Mouse (Mus musculus) cerebellum, adult 2 months (tissue): ENCODE measurements at regions not wholly inside any gene's neighbourhood (a gene's known extent, or its start where the extent isn't known, plus 50 kb on each side); places are given as distances from the start of the nearest gene placed in this dataset.

Experiments
- CTCF ChIP-seq: fragments of 200-500 bp; IDR thresholded peaks from 2 replicates; pipeline ENCODE4 v1.5.1; 2011; ENCODE audit warnings: low read depth, mild to moderate bottlenecking, control low read depth, low read length, moderate library complexity, borderline replicate concordance; ENCODE audit not compliant: insufficient read depth
- POLR2A ChIP-seq: fragments of 200-500 bp; IDR thresholded peaks from 2 replicates; pipeline ENCODE4 v1.6.1; 2011; ENCODE audit warnings: low read length, control low read depth, borderline replicate concordance; ENCODE audit not compliant: insufficient read depth

DNA sequence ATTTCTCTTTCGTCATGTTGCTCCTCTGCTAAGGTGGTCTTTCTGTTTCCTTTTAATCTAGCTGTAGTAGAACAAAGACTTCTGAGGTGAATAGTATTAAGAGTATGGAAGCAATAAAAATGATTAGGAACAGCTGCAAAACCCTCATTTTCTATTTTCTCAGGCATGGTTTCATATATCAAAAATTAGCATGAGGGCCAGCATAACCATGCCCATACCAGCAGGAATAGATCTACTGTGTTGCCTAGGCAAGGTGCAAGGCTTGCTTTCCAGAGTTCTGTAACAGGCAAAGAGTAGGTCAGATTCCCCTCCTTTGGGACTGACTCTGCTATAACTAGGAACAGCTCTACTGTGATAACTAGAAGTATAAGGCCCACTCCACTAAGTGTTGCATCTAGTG, 928.1 kb downstream of the Rab28 start:
- TF ChIP-seq CTCF: no peak
- TF ChIP-seq POLR2A: no peak
